Mouse (Mus musculus) heart, adult 2 months (tissue): Measurements from ENCODE around the gene Crtc1.

Experiments used
- CTCF ChIP-seq: fragments of 200-600 bp; IDR thresholded peaks from 2 replicates; pipeline ENCODE4 v1.8.1; 2022; ENCODE audit warnings: antibody characterized with exemption, mild to moderate bottlenecking, moderate library complexity
- POLR2A ChIP-seq: fragments of 200-500 bp; IDR thresholded peaks from 2 replicates; pipeline ENCODE4 v1.6.1; 2011; ENCODE audit warnings: mild to moderate bottlenecking, low read depth, low read length, control low read depth; ENCODE audit not compliant: insufficient read depth

GRCm38 (mm10) chr8:70417914-70418313 is 21.5 kb downstream of the Crtc1 start:
- TF ChIP-seq CTCF = no peak
- no peak for TF ChIP-seq POLR2A
